Mouse (Mus musculus): ENCODE measurements at regions not wholly inside any gene's neighbourhood (a gene's known extent, or its start where the extent isn't known, plus 50 kb on each side); places are given as distances from the start of the nearest gene placed in this dataset.

DNA sequence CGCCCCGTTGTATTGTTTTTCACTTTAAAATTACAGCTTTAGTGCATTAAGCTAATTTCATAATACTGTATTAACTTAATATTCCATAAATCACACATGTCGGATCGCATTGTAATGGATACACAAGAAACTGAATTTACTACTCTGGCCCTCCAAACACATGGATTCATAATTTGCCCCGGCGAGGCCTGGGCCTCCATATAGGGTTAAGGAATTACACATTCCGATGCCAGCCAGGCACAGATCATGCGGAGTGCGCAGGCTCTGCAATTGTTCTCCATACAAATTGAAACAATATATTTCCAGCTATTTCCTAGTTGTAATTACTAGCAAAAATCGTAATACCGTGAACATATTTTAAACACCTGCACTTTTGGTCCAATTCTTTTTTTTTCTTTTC lies 330.2 kb upstream of the Zfp507 start:
- Histone ChIP-seq H3K27ac (replicated peaks; ENCODE audit: low read depth, low read length) (no peak overlapping the region), H3K4me2 (ENCODE audit: low read depth, low read length) (no peak overlapping the region), H3K9ac (replicated peaks; ENCODE audit: low read length) (no peak overlapping the region), H3K27me3 (ENCODE audit: control insufficient read depth, insufficient read depth, low read length) (no peaks in the 10 kb centered on the region), H3K36me3 (replicated peaks; ENCODE audit: control insufficient read depth, insufficient read depth, low read depth, low read length) (no peaks in the 10 kb centered on the region), H3K4me1 (ENCODE audit: control insufficient read depth, insufficient read depth, low read length) (no peaks in the 10 kb centered on the region), H3K9me3 (replicated peaks; ENCODE audit: control insufficient read depth, low read length) (no peaks in the 10 kb centered on the region), H3K4me3 (ENCODE audit: low read depth, low read length) (no peak overlapping the region)
- 79% methylated on average over 11 of the region's 11 CpGs for WGBS
- DNase-seq (ENCODE audit: low spot score) (peak; percentile 19), ATAC-seq (replicated peaks; ENCODE audit: insufficient number of reproducible peaks, low FRiP score, low TSS enrichment, low read depth) (no peak)

DNA sequence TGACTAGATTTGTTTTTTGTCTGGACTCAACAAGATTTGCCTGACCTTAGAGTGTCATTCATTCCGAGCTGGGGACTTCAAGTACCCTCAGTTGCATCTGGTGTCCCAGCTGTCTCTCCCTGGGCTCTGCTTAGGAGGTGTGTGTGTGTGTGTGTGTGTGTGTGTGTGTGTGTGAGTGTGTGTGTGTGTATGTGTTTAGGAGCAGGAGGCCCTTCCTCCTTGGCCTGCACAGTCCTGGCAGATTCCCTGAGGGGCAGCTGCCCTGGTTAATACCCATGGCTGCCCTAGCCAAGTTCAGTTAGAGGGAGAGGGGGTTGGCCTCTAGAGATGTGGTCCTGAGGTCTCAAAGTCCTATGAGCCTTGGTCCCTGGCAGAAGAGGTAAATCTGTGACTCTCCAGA lies 329.8 kb upstream of the Zfp507 start:
- Histone ChIP-seq H3K27me3 (ENCODE audit: control insufficient read depth, insufficient read depth, low read length) (no peaks in the 10 kb centered on the region), H3K4me2 (ENCODE audit: low read depth, low read length) (no peak overlapping the region), H3K9ac (replicated peaks; ENCODE audit: low read length) (no peak overlapping the region), H3K9me3 (replicated peaks; ENCODE audit: control insufficient read depth, low read length) (no peaks in the 10 kb centered on the region), H3K27ac (replicated peaks; ENCODE audit: low read depth, low read length) (no peak overlapping the region), H3K4me1 (ENCODE audit: control insufficient read depth, insufficient read depth, low read length) (no peaks in the 10 kb centered on the region), H3K36me3 (replicated peaks; ENCODE audit: control insufficient read depth, insufficient read depth, low read depth, low read length) (no peaks in the 10 kb centered on the region), H3K4me3 (ENCODE audit: low read depth, low read length) (no peak overlapping the region)
- 45% methylated on average over 1 of the region's 1 CpGs for WGBS
- no peak for DNase-seq (ENCODE audit: low spot score)
- 0 out of 2 replicates have a peak, but pooled peaks have one; percentile 21 for ATAC-seq (replicated peaks; ENCODE audit: insufficient number of reproducible peaks, low FRiP score, low TSS enrichment, low read depth)

DNA sequence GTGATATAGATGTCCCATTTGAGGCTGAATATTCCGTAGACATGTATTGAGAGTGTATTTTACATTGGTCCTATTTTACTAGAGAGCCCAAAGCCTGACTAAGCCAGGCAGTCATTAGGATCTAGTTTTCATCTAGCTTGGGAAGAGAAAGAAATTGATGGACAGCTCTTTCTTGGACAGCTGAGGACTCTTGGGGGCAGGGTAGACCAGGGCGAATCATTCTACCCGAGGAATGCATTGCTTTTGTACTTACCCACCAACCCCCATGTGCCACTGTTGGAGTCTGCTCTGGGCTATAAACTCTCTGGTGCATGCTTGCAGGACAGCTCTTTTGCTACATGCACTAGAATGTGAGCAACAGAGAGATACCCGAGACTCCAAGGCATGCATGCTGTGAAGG lies 294.3 kb upstream of the Zfp507 start:
- Histone ChIP-seq H3K27ac (replicated peaks; ENCODE audit: low read depth, low read length) (no peak overlapping the region), H3K9ac (replicated peaks; ENCODE audit: low read length) (no peak overlapping the region), H3K4me3 (ENCODE audit: low read depth, low read length) (no peak overlapping the region), H3K4me1 (ENCODE audit: control insufficient read depth, insufficient read depth, low read length) (no peaks in the 10 kb centered on the region), H3K27me3 (ENCODE audit: control insufficient read depth, insufficient read depth, low read length) (no peaks in the 10 kb centered on the region), H3K36me3 (replicated peaks; ENCODE audit: control insufficient read depth, insufficient read depth, low read depth, low read length) (no peaks in the 10 kb centered on the region), H3K4me2 (ENCODE audit: low read depth, low read length) (no peak overlapping the region), H3K9me3 (replicated peaks; ENCODE audit: control insufficient read depth, low read length) (no peaks in the 10 kb centered on the region)
- ATAC-seq (replicated peaks; ENCODE audit: insufficient number of reproducible peaks, low FRiP score, low TSS enrichment, low read depth) (no peak), DNase-seq (ENCODE audit: low spot score) (no peak)
- WGBS = 80% methylated on average over 4 of the region's 4 CpGs

DNA sequence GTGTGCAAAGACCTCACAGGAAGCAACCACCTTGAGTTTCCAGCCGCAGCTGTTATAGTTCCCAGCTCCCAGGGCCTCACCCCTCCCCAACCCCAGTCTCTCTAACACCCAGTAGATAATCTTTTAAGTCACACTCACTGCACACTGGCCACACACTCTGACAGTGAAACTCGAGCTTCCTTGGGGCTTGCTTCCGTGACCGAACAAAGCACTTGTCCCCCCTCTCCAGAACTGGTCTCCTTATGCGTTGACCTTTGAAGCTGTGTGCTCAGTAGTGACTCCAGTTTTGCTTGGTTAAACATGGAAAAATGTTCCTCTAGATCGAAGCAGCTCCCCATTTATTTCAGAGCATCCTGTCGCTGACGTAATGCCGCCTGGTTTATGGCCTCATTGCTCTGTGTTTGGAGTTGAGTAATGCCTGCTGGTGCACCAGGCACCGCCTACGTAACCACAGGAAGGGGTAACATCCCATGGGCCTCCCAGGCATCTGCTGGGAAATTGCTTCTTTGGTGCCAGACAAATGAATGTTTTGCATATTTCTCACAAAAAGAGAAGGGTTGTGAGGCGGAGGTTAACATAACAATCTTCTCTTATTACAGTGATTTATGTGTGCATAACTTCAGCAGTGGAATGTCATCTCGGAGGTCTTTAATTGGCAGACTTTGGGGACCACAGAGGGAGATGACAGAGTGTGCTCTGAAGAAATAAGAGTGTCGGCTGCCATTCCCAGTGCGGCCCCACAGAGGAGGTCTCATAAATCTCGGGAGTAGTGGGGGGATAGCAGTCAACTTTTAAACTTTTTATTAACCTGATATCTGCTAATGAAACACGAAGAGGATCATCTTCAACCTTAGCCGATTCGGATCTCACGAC lies 292.7 kb upstream of the Zfp507 start:
- Histone ChIP-seq H3K36me3 (replicated peaks; ENCODE audit: control insufficient read depth, insufficient read depth, low read depth, low read length) (no peaks in the 10 kb centered on the region), H3K9ac (replicated peaks; ENCODE audit: low read length) (no peak overlapping the region), H3K4me3 (ENCODE audit: low read depth, low read length) (no peak overlapping the region), H3K9me3 (replicated peaks; ENCODE audit: control insufficient read depth, low read length) (no peaks in the 10 kb centered on the region), H3K4me1 (ENCODE audit: control insufficient read depth, insufficient read depth, low read length) (no peaks in the 10 kb centered on the region), H3K27ac (replicated peaks; ENCODE audit: low read depth, low read length) (no peak overlapping the region), H3K4me2 (ENCODE audit: low read depth, low read length) (no peak overlapping the region), H3K27me3 (ENCODE audit: control insufficient read depth, insufficient read depth, low read length) (no peaks in the 10 kb centered on the region)
- 62% methylated on average over 20 of the region's 20 CpGs for WGBS
- ATAC-seq (replicated peaks; ENCODE audit: insufficient number of reproducible peaks, low FRiP score, low TSS enrichment, low read depth) (peak; percentile 76), DNase-seq (ENCODE audit: low spot score) (peak; percentile 25)

DNA sequence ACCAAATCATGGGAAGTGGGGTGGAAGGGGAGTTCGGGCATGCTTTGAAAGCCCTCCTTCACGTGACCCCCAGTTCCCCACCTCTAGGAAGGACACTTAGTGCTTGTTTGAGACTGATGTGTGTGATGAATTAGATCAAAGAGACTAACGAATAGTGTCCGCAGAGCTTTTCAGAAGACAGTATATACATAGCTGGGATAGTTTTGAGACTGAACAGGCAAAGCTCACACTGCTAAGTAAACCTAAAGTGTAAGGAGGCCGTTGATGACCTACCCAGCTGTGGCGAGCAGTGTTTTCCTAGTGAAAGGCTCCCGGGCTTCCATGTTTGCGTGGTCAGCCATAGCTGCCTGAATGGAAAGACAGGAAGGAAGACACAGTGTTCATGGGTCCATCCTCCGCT lies 288.3 kb upstream of the Zfp507 start:
- Histone ChIP-seq H3K4me1 (ENCODE audit: control insufficient read depth, insufficient read depth, low read length) (no peaks in the 10 kb centered on the region), H3K9ac (replicated peaks; ENCODE audit: low read length) (no peak overlapping the region), H3K9me3 (replicated peaks; ENCODE audit: control insufficient read depth, low read length) (no peaks in the 10 kb centered on the region), H3K4me3 (ENCODE audit: low read depth, low read length) (no peak overlapping the region), H3K27ac (replicated peaks; ENCODE audit: low read depth, low read length) (no peak overlapping the region), H3K36me3 (replicated peaks; ENCODE audit: control insufficient read depth, insufficient read depth, low read depth, low read length) (no peaks in the 10 kb centered on the region), H3K4me2 (ENCODE audit: low read depth, low read length) (no peak overlapping the region), H3K27me3 (ENCODE audit: control insufficient read depth, insufficient read depth, low read length) (no peaks in the 10 kb centered on the region)
- no peak for DNase-seq (ENCODE audit: low spot score)
- WGBS = 73% methylated on average over 9 of the region's 9 CpGs
- ATAC-seq (replicated peaks; ENCODE audit: insufficient number of reproducible peaks, low FRiP score, low TSS enrichment, low read depth) = no peak

DNA sequence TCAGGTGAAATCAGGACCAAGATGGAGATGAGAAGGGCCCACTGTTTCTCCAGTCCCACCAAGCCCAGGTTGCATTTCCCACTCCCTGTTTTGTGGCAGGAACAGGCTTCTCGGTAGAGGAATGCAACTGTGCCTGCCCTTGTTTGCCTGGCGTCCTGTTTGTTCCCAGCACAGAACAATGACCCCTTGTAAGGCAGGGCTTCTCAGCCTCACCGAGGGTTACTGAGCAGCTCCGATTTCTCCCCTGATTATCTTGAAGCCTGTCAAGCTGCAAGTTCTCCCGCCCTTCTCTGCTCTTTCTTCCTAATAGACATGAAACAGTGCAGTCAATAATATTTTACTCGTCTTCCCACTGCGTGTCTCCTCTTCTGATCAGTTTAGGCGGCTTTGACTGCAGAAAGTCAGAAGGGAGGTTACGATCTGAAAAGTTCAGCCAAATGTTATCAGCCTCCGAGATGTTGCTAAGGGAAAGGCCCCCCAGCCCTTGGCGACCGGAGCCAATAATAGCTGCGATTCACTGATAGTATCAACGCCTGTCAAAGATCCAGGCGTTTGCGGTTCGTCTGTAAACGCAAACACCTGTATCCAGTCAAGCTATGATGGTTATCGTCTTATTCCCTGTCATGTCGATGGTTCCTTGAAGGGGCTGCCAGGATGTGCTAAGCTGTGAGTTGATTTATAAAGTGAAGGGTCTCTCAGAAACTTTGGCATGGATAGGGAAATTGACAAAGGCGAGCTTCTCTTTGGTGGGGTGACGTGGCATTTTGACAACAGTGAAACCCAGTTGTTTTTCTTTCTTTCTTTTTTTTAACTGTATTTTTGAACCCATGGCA lies 287.7 kb upstream of the Zfp507 start:
- Histone ChIP-seq H3K27me3 (ENCODE audit: control insufficient read depth, insufficient read depth, low read length) (no peaks in the 10 kb centered on the region), H3K4me1 (ENCODE audit: control insufficient read depth, insufficient read depth, low read length) (no peaks in the 10 kb centered on the region), H3K9me3 (replicated peaks; ENCODE audit: control insufficient read depth, low read length) (no peaks in the 10 kb centered on the region), H3K4me2 (ENCODE audit: low read depth, low read length) (no peak overlapping the region), H3K36me3 (replicated peaks; ENCODE audit: control insufficient read depth, insufficient read depth, low read depth, low read length) (no peaks in the 10 kb centered on the region), H3K4me3 (ENCODE audit: low read depth, low read length) (no peak overlapping the region), H3K27ac (replicated peaks; ENCODE audit: low read depth, low read length) (0 out of 2 replicates have a peak overlapping the region, but pooled peaks have one; percentile 1), H3K9ac (replicated peaks; ENCODE audit: low read length) (no peak overlapping the region)
- WGBS = 29% methylated on average over 22 of the region's 22 CpGs
- DNase-seq (ENCODE audit: low spot score) (peak; percentile 59), ATAC-seq (replicated peaks; ENCODE audit: insufficient number of reproducible peaks, low FRiP score, low TSS enrichment, low read depth) (0 out of 2 replicates have a peak, but pooled peaks have one; percentile 63)

DNA sequence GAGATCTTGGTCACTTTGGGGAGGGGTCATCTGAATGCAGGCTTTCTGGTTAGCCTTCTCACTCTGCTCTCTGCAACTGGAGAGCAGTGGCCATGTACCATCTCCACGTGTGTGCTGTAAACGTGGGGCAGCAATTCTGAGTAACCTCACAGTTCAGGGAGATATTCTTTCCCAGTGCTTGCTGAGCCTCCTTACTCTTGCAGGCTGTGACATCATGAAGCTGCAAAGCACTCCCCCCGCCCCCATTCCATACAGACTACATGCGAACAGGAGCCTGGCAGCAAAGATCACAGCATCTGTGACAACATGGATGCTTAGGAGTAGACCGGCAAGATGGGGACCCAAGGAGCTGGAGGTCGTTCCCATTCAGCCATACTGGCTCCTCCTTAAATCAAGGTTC lies 284.8 kb upstream of the Zfp507 start:
- no peaks in the 10 kb centered on the region for H3K9me3 ChIP-seq (replicated peaks; ENCODE audit: control insufficient read depth, low read length)
- 91% methylated on average over 6 of the region's 6 CpGs for WGBS
- H3K4me3 ChIP-seq (ENCODE audit: low read depth, low read length) = no peak overlapping the region
- DNase-seq (ENCODE audit: low spot score) (no peak), ATAC-seq (replicated peaks; ENCODE audit: insufficient number of reproducible peaks, low FRiP score, low TSS enrichment, low read depth) (no peak)
- no peak overlapping the region for H3K4me2 ChIP-seq (ENCODE audit: low read depth, low read length)
- H3K36me3 ChIP-seq (replicated peaks; ENCODE audit: control insufficient read depth, insufficient read depth, low read depth, low read length) = no peaks in the 10 kb centered on the region
- no peak overlapping the region for H3K9ac ChIP-seq (replicated peaks; ENCODE audit: low read length)
- H3K27ac ChIP-seq (replicated peaks; ENCODE audit: low read depth, low read length) = no peak overlapping the region
- H3K27me3 ChIP-seq (ENCODE audit: control insufficient read depth, insufficient read depth, low read length) = no peaks in the 10 kb centered on the region
- H3K4me1 ChIP-seq (ENCODE audit: control insufficient read depth, insufficient read depth, low read length) = no peaks in the 10 kb centered on the region

DNA sequence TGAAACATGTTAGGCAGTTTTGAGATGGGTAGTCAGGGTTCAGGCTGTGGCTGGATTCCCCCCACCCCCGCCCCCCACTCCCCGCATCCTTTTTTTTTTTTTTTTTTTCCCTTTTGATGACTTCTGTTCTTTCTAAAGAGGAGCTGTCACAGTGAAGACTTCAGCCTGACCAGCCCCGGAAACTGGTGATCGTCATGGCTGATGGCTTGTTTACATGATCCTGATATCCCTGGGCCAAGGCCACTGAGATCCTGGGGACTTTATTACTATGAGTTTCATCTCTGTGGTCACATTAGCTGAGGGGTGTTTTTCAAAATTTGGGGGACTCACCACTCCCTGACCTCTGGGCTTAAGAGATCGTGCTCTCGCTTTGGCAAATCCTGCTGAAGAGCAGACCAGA lies 275.9 kb upstream of the Zfp507 start:
- WGBS = 62% methylated on average over 6 of the region's 6 CpGs
- H3K27me3 ChIP-seq (ENCODE audit: control insufficient read depth, insufficient read depth, low read length) = no peaks in the 10 kb centered on the region
- peaks cover 4% of the 10 kb centered on the region; the same call in 1 of the 2 replicates for H3K4me1 ChIP-seq (ENCODE audit: control insufficient read depth, insufficient read depth, low read length)
- no peaks in the 10 kb centered on the region for H3K9me3 ChIP-seq (replicated peaks; ENCODE audit: control insufficient read depth, low read length)
- H3K4me3 ChIP-seq (ENCODE audit: low read depth, low read length) = no peak overlapping the region
- no peak overlapping the region for H3K4me2 ChIP-seq (ENCODE audit: low read depth, low read length)
- no peaks in the 10 kb centered on the region for H3K36me3 ChIP-seq (replicated peaks; ENCODE audit: control insufficient read depth, insufficient read depth, low read depth, low read length)
- no peak overlapping the region for H3K27ac ChIP-seq (replicated peaks; ENCODE audit: low read depth, low read length)
- DNase-seq (ENCODE audit: low spot score) = no peak
- no peak overlapping the region for H3K9ac ChIP-seq (replicated peaks; ENCODE audit: low read length)
- ATAC-seq (replicated peaks; ENCODE audit: insufficient number of reproducible peaks, low FRiP score, low TSS enrichment, low read depth) = no peak
